Mouse (Mus musculus) heart, adult 2 months (tissue): Measurements from ENCODE around the gene Pla2g6. TPM values are rescaled to one million over a fixed set of nuclear protein-coding genes. Genes with fewer than 3 reads are reported as not detected.
A peak's percentile ranks its signal among the peaks of the same experiment; 100 is the strongest.

ENCODE experiments used
- DNase-seq, 2 experiments: peaks; one replicate each; pipeline ENCODE4 v3.0.0; 2021
- H3K27ac ChIP-seq: fragments of 200-600 bp; 2 replicates; pipeline ENCODE4 v1.8.1; 2022
- H3K27me3 ChIP-seq: fragments of 200-500 bp; 2 replicates; pipeline ENCODE4 v1.6.1; 2012; ENCODE audit warnings: mild to moderate bottlenecking, low read length, inconsistent platforms, mixed read lengths; ENCODE audit not compliant: control insufficient read depth, insufficient read depth
- H3K36me3 ChIP-seq: fragments of 200-500 bp; 2 replicates; pipeline ENCODE4 v1.6.1; 2012; ENCODE audit warnings: low read length, inconsistent platforms; ENCODE audit not compliant: control insufficient read depth, insufficient read depth
- H3K4me1 ChIP-seq: fragments of 200-500 bp; 2 replicates; pipeline ENCODE4 v1.6.1; 2011; ENCODE audit warnings: low read length; ENCODE audit not compliant: control insufficient read depth, insufficient read depth
- H3K4me3 ChIP-seq: fragments of 200-600 bp; 2 replicates; pipeline ENCODE4 v1.8.1; 2022
- H3K79me2 ChIP-seq: fragments of 200-500 bp; replicated peaks from 2 replicates; pipeline ENCODE4 v1.6.1; 2012; ENCODE audit warnings: mild to moderate bottlenecking, inconsistent platforms, low read length, moderate library complexity, mixed read lengths; ENCODE audit not compliant: control insufficient read depth, insufficient read depth
- H3K9ac ChIP-seq: fragments of 200-500 bp; 2 replicates; pipeline ENCODE4 v1.6.1; 2012; ENCODE audit warnings: low read depth, mild to moderate bottlenecking, control low read depth, inconsistent platforms, low read length, mixed read lengths
- CTCF ChIP-seq: fragments of 200-600 bp; IDR thresholded peaks from 2 replicates; pipeline ENCODE4 v1.8.1; 2022; ENCODE audit warnings: antibody characterized with exemption, mild to moderate bottlenecking, moderate library complexity
- EP300 ChIP-seq: fragments of 200-500 bp; IDR thresholded peaks from 2 replicates; pipeline ENCODE4 v1.6.1; 2011; ENCODE audit warnings: low read depth, low read length, control low read depth; ENCODE audit not compliant: insufficient read depth
- POLR2A ChIP-seq: fragments of 200-500 bp; IDR thresholded peaks from 2 replicates; pipeline ENCODE4 v1.6.1; 2011; ENCODE audit warnings: mild to moderate bottlenecking, low read depth, low read length, control low read depth; ENCODE audit not compliant: insufficient read depth
- WGBS: fragments of 180-500 bp; shearing (Covaris S2); methylation state at CpG from one replicate; pipeline ENCODE4 v1.1.7; 2018; 5-methylcytosine and 5-hydroxymethylcytosine counted together
- intact Hi-C: fragments of 180-260 bp; cut with DNase I; formaldehyde crosslinking; loops from one replicate; pipeline ENCODE4 v1.15.1; 2025
- polyA plus RNA-seq: library from polyadenylated mRNA; depleted of rRNA; stranded (reverse); fragments of >200 nt; gene quantifications from 2 replicates; pipeline ENCODE4 v1.2.3, GENCODE M21; 2012
- total RNA-seq, 2 experiments: library from RNA; stranded (reverse); gene quantifications; 2 replicates each; pipeline ENCODE4 v1.2.3; 2021

Pla2g6 gene
- total and polyA plus RNA-seq, 3 experiments: 10.7 to 14.0 (median 11.0) TPM

DNA sequence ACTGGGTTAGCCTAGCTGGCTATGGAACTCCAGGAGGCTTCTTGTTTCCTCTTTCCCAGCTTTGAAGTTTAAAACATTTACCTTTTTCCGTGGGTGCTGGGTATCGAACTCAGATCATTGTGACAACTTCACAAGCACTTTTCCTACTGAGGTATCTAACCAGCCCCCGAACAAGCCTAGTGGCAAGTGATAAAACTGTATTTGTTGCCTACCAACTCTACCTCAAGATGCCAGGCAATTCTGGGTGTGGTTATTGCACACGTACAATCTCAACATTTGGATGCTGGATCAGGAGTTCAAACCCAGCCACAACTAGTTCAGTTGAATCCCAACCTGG is 717 bp upstream of the Pla2g6 start:
- no peaks in the 10 kb centered on the region for H3K27me3 ChIP-seq
- TF ChIP-seq POLR2A: no peak
- TF ChIP-seq CTCF: no peak
- no peak for TF ChIP-seq EP300
- no peak overlapping the region for H3K27ac ChIP-seq
- H3K9ac ChIP-seq: no peak overlapping the region
- WGBS: 91% methylated on average over 4 of the region's 4 CpGs
- H3K4me1 ChIP-seq: peaks cover 14% of the 10 kb centered on the region
- H3K79me2 ChIP-seq: no peaks in the 10 kb centered on the region
- intact Hi-C loops: loop anchor here (2.0 to 5.0 kb wide), 4 partner anchors 18 to 87 kb away; partner anchors contain the start of gene Maff
- H3K36me3 ChIP-seq: no peaks in the 10 kb centered on the region
- DNase-seq: no peak
- H3K4me3 ChIP-seq: no peak overlapping the region

DNA sequence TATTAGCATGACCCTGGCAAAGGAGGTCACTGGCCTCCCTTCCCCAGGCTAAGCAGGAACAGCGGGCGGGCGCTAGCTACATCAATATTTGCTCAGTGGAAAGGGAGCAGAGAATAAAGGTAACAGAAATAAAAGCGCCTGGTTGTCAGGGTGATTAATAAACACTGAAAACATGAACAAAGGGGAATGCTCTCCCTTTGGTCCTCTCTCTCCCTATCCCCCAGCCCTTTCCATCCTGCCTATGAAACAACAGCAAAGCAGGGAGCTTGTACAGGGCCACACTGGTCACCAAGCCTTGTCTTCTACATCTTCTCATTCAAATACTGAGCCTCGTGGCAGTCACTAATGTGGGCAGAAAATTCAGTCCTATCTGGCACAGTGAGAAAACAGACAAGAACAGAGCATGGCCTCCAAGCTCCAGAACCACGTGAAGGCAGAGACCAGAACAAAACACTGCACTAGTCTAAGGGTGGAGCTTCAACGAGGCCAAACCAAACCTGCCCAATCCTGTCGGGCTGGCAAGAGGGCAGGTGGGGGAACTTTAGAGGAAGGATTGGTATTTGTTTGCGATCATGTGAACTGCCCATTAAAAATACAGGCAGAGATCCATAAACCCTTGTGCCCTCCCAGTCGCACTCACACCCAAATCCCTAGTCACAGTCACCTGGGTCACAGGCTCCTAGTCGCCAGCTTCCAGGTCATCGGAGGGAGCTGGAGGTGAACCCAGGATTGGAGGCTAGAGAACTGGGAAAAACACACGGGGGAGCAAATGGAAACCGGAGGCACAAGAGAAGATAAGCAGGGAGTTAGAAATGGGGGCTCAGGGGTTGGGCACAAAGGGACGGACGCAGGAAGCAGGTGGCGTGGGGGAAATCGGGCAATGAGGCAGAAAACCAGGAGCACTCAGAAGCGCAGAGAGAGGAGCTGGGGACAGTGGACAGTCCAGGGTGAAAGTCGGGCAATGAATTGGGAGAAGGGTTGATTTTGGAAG is 924 bp downstream of the Pla2g6 start:
- DNase-seq: peak in 1 of 2 experiments; percentile 44
- TF ChIP-seq POLR2A (no peak), EP300 (no peak), CTCF (no peak)
- no peaks in the 10 kb centered on the region for H3K27me3 ChIP-seq
- intact Hi-C loops: loop anchor here (5.0 kb wide), 3 partner anchors 40 to 85 kb away; no protein-coding TSS in a partner anchor
- no peaks in the 10 kb centered on the region for H3K36me3 ChIP-seq
- H3K27ac ChIP-seq: peak overlapping the region; percentile 95
- whole genome bisulfite sequencing: 24% methylated on average over 20 of the region's 20 CpGs
- peaks cover 20% of the 10 kb centered on the region for H3K4me1 ChIP-seq
- peak overlapping the region; percentile 45 for H3K4me3 ChIP-seq
- H3K79me2 ChIP-seq: no peaks in the 10 kb centered on the region
- peak overlapping the region; percentile 64 for H3K9ac ChIP-seq

DNA sequence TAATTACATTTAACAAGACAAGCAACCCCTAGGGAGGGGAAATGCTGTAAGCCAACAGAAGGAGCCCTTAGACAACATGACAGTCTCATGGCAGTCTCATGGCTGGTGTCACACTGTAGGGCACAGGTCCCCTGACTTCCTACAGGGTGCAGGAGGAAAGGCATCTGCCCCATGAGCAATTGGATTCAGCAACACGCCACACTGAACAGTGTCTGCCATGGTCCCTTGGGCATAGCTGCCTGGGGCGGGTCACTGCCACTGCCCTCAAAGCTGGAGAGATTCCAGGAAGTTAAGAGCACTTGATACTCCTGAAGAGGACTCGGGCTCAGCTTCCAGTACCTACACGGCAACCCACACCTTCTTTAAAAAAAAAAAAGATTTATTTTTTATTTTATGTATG is 1.9 kb downstream of the Pla2g6 start:
- 42% methylated on average over 4 of the region's 4 CpGs for WGBS
- H3K4me1 ChIP-seq: peaks cover 21% of the 10 kb centered on the region
- no peaks in the 10 kb centered on the region for H3K79me2 ChIP-seq
- intact Hi-C loops: loop anchor here (5.0 kb wide), 3 partner anchors 41 to 84 kb away; no protein-coding TSS in a partner anchor
- H3K36me3 ChIP-seq: no peaks in the 10 kb centered on the region
- TF ChIP-seq CTCF (no peak), EP300 (no peak)
- no peak overlapping the region for H3K9ac ChIP-seq
- no peak overlapping the region for H3K27ac ChIP-seq
- DNase-seq: no peak
- H3K27me3 ChIP-seq: no peaks in the 10 kb centered on the region
- H3K4me3 ChIP-seq: no peak overlapping the region

DNA sequence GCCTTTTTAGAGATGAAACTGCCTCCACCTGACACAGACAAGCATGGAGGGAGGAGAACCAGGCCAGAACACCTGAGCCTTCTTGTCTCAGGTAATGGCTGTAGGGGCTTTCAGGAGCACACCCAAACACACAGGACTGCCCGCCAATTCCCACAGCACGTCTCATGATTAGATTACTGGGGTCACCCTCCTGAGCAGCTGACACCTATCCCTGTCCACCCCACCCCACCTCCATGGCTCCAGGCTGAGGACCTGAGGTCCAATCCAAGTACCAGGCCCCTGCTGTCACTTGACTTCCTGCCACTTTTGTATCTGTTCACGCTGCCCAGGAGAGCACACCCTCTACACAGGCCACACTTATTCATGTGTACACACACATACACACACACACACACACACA is 2.4 kb downstream of the Pla2g6 start:
- Histone ChIP-seq H3K27me3 (no peaks in the 10 kb centered on the region), H3K4me1 (peaks cover 21% of the 10 kb centered on the region), H3K4me3 (no peak overlapping the region), H3K79me2 (no peaks in the 10 kb centered on the region), H3K27ac (no peak overlapping the region), H3K9ac (no peak overlapping the region), H3K36me3 (no peaks in the 10 kb centered on the region)
- no peak for DNase-seq
- 73% methylated on average over 3 of the region's 3 CpGs for WGBS
- TF ChIP-seq CTCF (no peak), POLR2A (no peak), EP300 (no peak)
- intact Hi-C loops: loop anchor here (5.0 kb wide), 3 partner anchors 42 to 83 kb away; no protein-coding TSS in a partner anchor

DNA sequence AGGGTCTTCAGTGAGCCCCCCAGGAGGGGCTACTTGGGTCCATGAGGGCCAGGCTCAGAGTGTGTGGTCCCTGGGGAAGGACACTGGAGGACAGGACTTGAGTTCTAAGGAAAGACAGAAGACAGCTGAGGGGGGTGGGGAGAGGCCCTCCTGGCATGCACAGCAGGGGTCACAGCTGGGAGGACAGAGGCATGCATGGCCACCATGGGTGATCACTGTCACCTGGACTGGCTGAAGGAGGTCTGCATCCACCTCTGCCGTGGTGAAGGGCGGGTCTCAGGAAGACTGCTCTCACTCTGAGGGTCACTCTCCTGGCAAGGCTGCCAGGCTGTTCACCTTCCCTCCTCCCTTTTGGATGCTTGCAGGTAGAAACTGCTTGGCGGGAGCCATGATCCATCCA is 3.8 kb downstream of the Pla2g6 start:
- Histone ChIP-seq H3K27me3 (no peaks in the 10 kb centered on the region), H3K36me3 (no peaks in the 10 kb centered on the region), H3K4me1 (peaks cover 21% of the 10 kb centered on the region), H3K4me3 (no peak overlapping the region), H3K27ac (peak overlapping the region; percentile 79), H3K79me2 (no peaks in the 10 kb centered on the region), H3K9ac (no peak overlapping the region)
- WGBS: 87% methylated on average over 3 of the region's 3 CpGs
- no peak for DNase-seq
- intact Hi-C loops: loop anchor here (5.0 kb wide), 3 partner anchors 33 to 53 kb away; no protein-coding TSS in a partner anchor
- no peak for TF ChIP-seq EP300
- TF ChIP-seq CTCF: no peak
- TF ChIP-seq POLR2A: no peak

DNA sequence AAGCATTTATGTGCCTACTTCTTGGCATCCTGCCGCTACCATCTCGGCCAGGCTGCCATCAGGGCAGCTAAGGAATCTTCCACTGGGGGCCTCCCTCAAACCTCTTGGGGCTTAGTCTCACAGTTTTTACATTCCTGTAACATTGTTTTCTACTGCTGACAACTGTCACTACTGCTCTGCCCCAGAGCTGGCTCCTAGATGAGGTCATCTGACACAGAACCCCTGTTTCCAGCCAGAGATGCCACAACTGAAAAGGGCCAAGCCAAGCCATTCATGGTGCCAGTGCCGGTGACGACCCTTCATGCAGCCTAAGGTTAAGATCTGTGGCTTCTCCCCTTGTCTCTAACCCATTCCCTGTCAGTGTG is 4.4 kb downstream of the Pla2g6 start:
- 30% methylated on average over 4 of the region's 4 CpGs for WGBS
- H3K4me3 ChIP-seq: no peak overlapping the region
- no peak overlapping the region for H3K9ac ChIP-seq
- no peaks in the 10 kb centered on the region for H3K79me2 ChIP-seq
- peaks cover 21% of the 10 kb centered on the region for H3K4me1 ChIP-seq
- no peaks in the 10 kb centered on the region for H3K36me3 ChIP-seq
- H3K27ac ChIP-seq: peak overlapping the region; percentile 79
- TF ChIP-seq EP300 (no peak), POLR2A (no peak)
- no peaks in the 10 kb centered on the region for H3K27me3 ChIP-seq
- intact Hi-C loops: loop anchor here (5.0 kb wide), 3 partner anchors 34 to 54 kb away; no protein-coding TSS in a partner anchor
- no peak for DNase-seq
